Comparison of ENCODE assay signal across 15 mouse cellular contexts in genomic region chr1:130474936-130475335, GRCm38 (mm10). TPM values are rescaled to one million over a fixed set of nuclear protein-coding genes. Genes with fewer than 3 reads are reported as not detected.
A peak's percentile ranks its signal among the peaks of the same experiment; 100 is the strongest.
DNase-seq lines count a peak whose midpoint lies in the region; ATAC-seq lines count a peak whose summit lies in the region.
"Had no signal": no experiment of that assay in that cellular context is flagged by ENCODE, and none has a peak within 500 bp of the region (broad histone marks: within the 10 kb centered on the region; RNA-seq: fewer than 3 reads in every experiment).

No protein-coding gene starts in this region.

- ATAC-seq in erythroid progenitor cell, adult 5-6 weeks (replicated peaks; ENCODE audit: low FRiP score, poor library complexity, severe bottlenecking) = no peak
- ATAC-seq: forebrain, postnatal 0 days; Patski had no signal

- DNase-seq in lung, postnatal 36 days = peak; percentile 46
- DNase-seq in lung, postnatal 4 days = no peak
- DNase-seq in induced T-regulatory cell, adult 2 months (ENCODE audit: low read depth) = peak; percentile 77
- peak; percentile 42 to 62 for DNase-seq in spleen, adult 18-20 months
- DNase-seq in thymus, postnatal 4 days = peak; percentile 25
- no peak for DNase-seq in left cerebral cortex, adult 11 months (ENCODE audit: low spot score)
- no peak for DNase-seq in kidney, adult 11 months
- DNase-seq: cerebellum, adult 18-20 months; forebrain, postnatal 0 days; gastrocnemius, postnatal 25 days; retina, postnatal 1 day had no signal

RNA-seq across cellular contexts. Expression of gene Cd55, which starts 12.4 kb away (rescaled TPM):
- total RNA-seq in erythroid progenitor cell, adult 5-6 weeks (2015; ENCODE audit: low replicate concordance) = 249 and 282 TPM in 2 replicates
- total RNA-seq in erythroid progenitor cell, adult 5-6 weeks (2017; ENCODE audit: low replicate concordance) = 131 and 164 TPM in 2 replicates

RNA-seq across cellular contexts. Expression of gene Cd55b, which starts 52.1 kb away (rescaled TPM):
- 0.84 TPM in 1 of 2 replicates, not detected in the other for total RNA-seq in erythroid progenitor cell, adult 5-6 weeks (2015; ENCODE audit: low replicate concordance)
- total RNA-seq in erythroid progenitor cell, adult 5-6 weeks (2017; ENCODE audit: low replicate concordance) = 4.5 TPM in 1 of 2 replicates, not detected in the other
- total RNA-seq: adrenal gland, adult 18-20 months; forebrain, postnatal 0 days; layer of hippocampus, adult 2 months had no signal

Comparison
In these comparisons a context has a peak if more than half of its experiments do, and no peak if none do; other contexts are left out.
1. DNase-seq: peak in lung, postnatal 36 days (single experiment), induced T-regulatory cell, adult 2 months (single experiment), spleen, adult 18-20 months (2 of 2) and thymus, postnatal 4 days (single experiment); none in lung, postnatal 4 days (0 of 2), left cerebral cortex, adult 11 months (single experiment) and kidney, adult 11 months (single experiment).